Mouse (Mus musculus): ENCODE measurements around the gene Cenpn. TPM values are rescaled to one million over a fixed set of nuclear protein-coding genes. Genes with fewer than 3 reads are reported as not detected.

The Cenpn gene
- polyA plus RNA-seq, 1 experiment: 22.0 TPM

GRCm38 (mm10) chr8:116980117-116980516 is 58.6 kb downstream of the Cenpn start:
- peaks cover 3% of the 10 kb centered on the region for H3K36me3 ChIP-seq (ENCODE audit: control insufficient read depth, insufficient read depth)
- TF ChIP-seq MYOG (IDR thresholded peaks at IDR 0.05; ENCODE audit: control insufficient read depth, extremely low read depth, insufficient read length): no peak
- no peak for TF ChIP-seq FOSL1 (IDR thresholded peaks at IDR 0.05; ENCODE audit: insufficient read depth, low read length, poor library complexity, severe bottlenecking)
- TF ChIP-seq CEBPB (IDR thresholded peaks at IDR 0.05; ENCODE audit: low read depth): no peak
- TF ChIP-seq CTCF (IDR thresholded peaks at IDR 0.05; ENCODE audit: control insufficient read depth, insufficient read depth, insufficient read length): no peak
- TF ChIP-seq USF1 (IDR thresholded peaks at IDR 0.05; ENCODE audit: low read depth): no peak
- no peak for TF ChIP-seq MYOD1 (IDR thresholded peaks at IDR 0.05; ENCODE audit: control insufficient read depth, insufficient read length, low read depth)
- no peak for TF ChIP-seq MAX (IDR thresholded peaks at IDR 0.05)

GRCm38 (mm10) chr8:116989842-116990241 is 68.3 kb downstream of the Cenpn start:
- TF ChIP-seq MYOG (IDR thresholded peaks at IDR 0.05; ENCODE audit: control insufficient read depth, extremely low read depth, insufficient read length) (no peak), MAX (IDR thresholded peaks at IDR 0.05) (no peak), CTCF (IDR thresholded peaks at IDR 0.05; ENCODE audit: control insufficient read depth, insufficient read depth, insufficient read length) (no peak), CEBPB (IDR thresholded peaks at IDR 0.05; ENCODE audit: low read depth) (no peak), FOSL1 (IDR thresholded peaks at IDR 0.05; ENCODE audit: insufficient read depth, low read length, poor library complexity, severe bottlenecking) (no peak), USF1 (IDR thresholded peaks at IDR 0.05; ENCODE audit: low read depth) (no peak), MYOD1 (IDR thresholded peaks at IDR 0.05; ENCODE audit: control insufficient read depth, insufficient read length, low read depth) (no peak)

More at GRCm38 (mm10) chr8:116980117-116980516, 58.6 kb downstream of the Cenpn start:
- Histone ChIP-seq H3ac (ENCODE audit: control insufficient read depth, insufficient read length, low read depth) (no peak overlapping the region), H3K79me2 (ENCODE audit: control insufficient read depth, insufficient read depth) (no peaks in the 10 kb centered on the region), H3K4me3 (ENCODE audit: insufficient read depth, poor library complexity, severe bottlenecking) (no peak overlapping the region), H3K27me3 (ENCODE audit: control insufficient read depth, insufficient read depth, insufficient read length) (no peaks in the 10 kb centered on the region), H3K79me3 (ENCODE audit: low read depth) (no peaks in the 10 kb centered on the region)

More at GRCm38 (mm10) chr8:116989842-116990241, 68.3 kb downstream of the Cenpn start:
- H3K36me3 ChIP-seq (ENCODE audit: control insufficient read depth, insufficient read depth): peaks cover 34% of the 10 kb centered on the region
- H3K4me3 ChIP-seq (ENCODE audit: insufficient read depth, poor library complexity, severe bottlenecking): no peak overlapping the region
- H3K27me3 ChIP-seq (ENCODE audit: control insufficient read depth, insufficient read depth, insufficient read length): no peaks in the 10 kb centered on the region
- H3K79me2 ChIP-seq (ENCODE audit: control insufficient read depth, insufficient read depth): peaks cover 51% of the 10 kb centered on the region
- H3K79me3 ChIP-seq (ENCODE audit: low read depth): peaks cover 25% of the 10 kb centered on the region
- no peak overlapping the region for H3ac ChIP-seq (ENCODE audit: control insufficient read depth, insufficient read length, low read depth)

Other genes with a start within 250 kb of the Cenpn start
- 0.35 TPM for gene Cdyl2, start 188.7 kb upstream of the Cenpn start, polyA plus RNA-seq (2012; fragmentation: generic; extraction: Trizol)
- 55.1 TPM for gene Cmc2, start 275 bp upstream of the Cenpn start, polyA plus RNA-seq (2012; fragmentation: generic; extraction: Trizol)
- gene Atmin, start 21.7 kb downstream of the Cenpn start, polyA plus RNA-seq (2012; fragmentation: generic; extraction: Trizol): 5.8 TPM
- 0.69 TPM for gene 1700030J22Rik, start 57.2 kb downstream of the Cenpn start, polyA plus RNA-seq (2012; fragmentation: generic; extraction: Trizol)
- 27.6 TPM for gene Gcsh, start 71.8 kb downstream of the Cenpn start, polyA plus RNA-seq (2012; fragmentation: generic; extraction: Trizol)
- gene Pkd1l2, start 160.7 kb downstream of the Cenpn start, polyA plus RNA-seq (2012; fragmentation: generic; extraction: Trizol): not detected
- not detected for gene Bco1, start 174.1 kb downstream of the Cenpn start, polyA plus RNA-seq (2012; fragmentation: generic; extraction: Trizol)
- 2.7 TPM for gene Gan, start 236.4 kb downstream of the Cenpn start, polyA plus RNA-seq (2012; fragmentation: generic; extraction: Trizol)